Mouse (Mus musculus) midbrain, embryonic 14.5 days (tissue): ENCODE results near the gene Nmrk1. TPM values are rescaled to one million over a fixed set of nuclear protein-coding genes. Genes with fewer than 3 reads are reported as not detected.

Experiments used
- ATAC-seq: fragments of 200-750 bp; cut with Nextera tagmentation; 2 replicates; pipeline ENCODE4 v1.8.0; 2017; ENCODE audit warnings: moderate number of reproducible peaks, moderate library complexity; ENCODE audit not compliant: low FRiP score, low TSS enrichment
- DNase-seq: peaks from one replicate; pipeline ENCODE4 v3.0.0-alpha.2; 2015
- H3K27ac ChIP-seq: fragments of 300-500 bp; sonication (generic); replicated peaks from 2 replicates; pipeline ENCODE4 v1.5.1; 2014; ENCODE audit warnings: mild to moderate bottlenecking, low read depth, low read length, moderate library complexity
- H3K27me3 ChIP-seq: fragments of 300-500 bp; sonication (generic); 2 replicates; pipeline ENCODE4 v1.6.1; 2014; ENCODE audit warnings: low read length, control low read depth, mixed read lengths; ENCODE audit not compliant: control insufficient read depth, insufficient read depth
- H3K36me3 ChIP-seq: fragments of 300-500 bp; sonication (generic); 2 replicates; pipeline ENCODE4 v1.6.1; 2014; ENCODE audit warnings: low read length, control low read depth; ENCODE audit not compliant: control insufficient read depth, insufficient read depth
- H3K4me1 ChIP-seq: fragments of 300-500 bp; sonication (generic); 2 replicates; pipeline ENCODE4 v1.6.1; 2014; ENCODE audit warnings: mild to moderate bottlenecking, antibody characterized with exemption, low read length, control low read depth; ENCODE audit not compliant: control insufficient read depth, insufficient read depth
- H3K4me2 ChIP-seq: fragments of 300-500 bp; sonication (generic); 2 replicates; pipeline ENCODE4 v1.6.1; 2014; ENCODE audit warnings: mild to moderate bottlenecking, low read length, moderate library complexity
- H3K4me3 ChIP-seq: fragments of 300-500 bp; sonication (generic); replicated peaks from 2 replicates; pipeline ENCODE4 v1.5.1; 2014; ENCODE audit warnings: low read depth, low read length
- H3K9ac ChIP-seq: fragments of 300-500 bp; sonication (generic); replicated peaks from 2 replicates; pipeline ENCODE4 v1.6.1; 2014; ENCODE audit warnings: mild to moderate bottlenecking, low read length, moderate library complexity
- H3K9me3 ChIP-seq: fragments of 300-500 bp; sonication (generic); 2 replicates; pipeline ENCODE4 v1.6.1; 2016; ENCODE audit warnings: low read length, control low read depth, mixed read lengths; ENCODE audit not compliant: control insufficient read depth
- WGBS: fragments of 180-500 bp; shearing (Covaris S2); extraction: QIAGEN DNeasy Blood & Tissue Kit; methylation state at CpG from one replicate; pipeline ENCODE4 v1.1.7; 2014; 5-methylcytosine and 5-hydroxymethylcytosine counted together
- polyA plus RNA-seq: library from polyadenylated mRNA; unstranded; fragments of >200 nt; fragmentation: Nextera tagmentation; extraction: Ambion mirVana; gene quantifications from 2 replicates; pipeline ENCODE4 v1.2.1, GENCODE M21; 2014

Nmrk1 gene
- polyA plus RNA-seq, 1 experiment from 2014 or later: 4.8 TPM

DNA sequence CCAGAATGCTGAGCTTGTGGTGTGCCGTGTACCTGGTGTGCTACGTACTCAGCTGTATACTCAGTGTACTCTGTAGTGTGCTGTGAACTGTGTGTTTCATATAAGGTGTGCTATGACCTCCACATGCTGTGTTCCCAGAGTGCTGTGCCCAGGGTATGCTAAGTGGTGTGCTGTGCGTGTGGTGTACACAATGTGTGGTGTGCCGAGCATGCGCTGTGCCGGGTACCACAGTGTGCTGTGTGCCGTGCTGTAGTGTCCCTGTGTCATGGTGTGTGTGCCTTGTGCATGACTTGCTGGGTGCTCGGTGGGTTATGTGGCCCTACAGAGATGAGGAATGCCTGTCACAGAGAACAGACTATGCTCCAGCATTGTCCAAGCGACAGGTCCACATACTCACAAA, 31.1 kb upstream of the Nmrk1 start:
- ATAC-seq (no peak), DNase-seq (no peak)
- no peak overlapping the region for H3K4me3 ChIP-seq
- WGBS: 94% methylated on average over 9 of the region's 9 CpGs
- no peaks in the 10 kb centered on the region for H3K9me3 ChIP-seq
- no peaks in the 10 kb centered on the region for H3K27me3 ChIP-seq
- H3K36me3 ChIP-seq: no peaks in the 10 kb centered on the region
- H3K9ac ChIP-seq: no peak overlapping the region
- H3K4me1 ChIP-seq: no peaks in the 10 kb centered on the region
- H3K27ac ChIP-seq: no peak overlapping the region
- H3K4me2 ChIP-seq: no peak overlapping the region

DNA sequence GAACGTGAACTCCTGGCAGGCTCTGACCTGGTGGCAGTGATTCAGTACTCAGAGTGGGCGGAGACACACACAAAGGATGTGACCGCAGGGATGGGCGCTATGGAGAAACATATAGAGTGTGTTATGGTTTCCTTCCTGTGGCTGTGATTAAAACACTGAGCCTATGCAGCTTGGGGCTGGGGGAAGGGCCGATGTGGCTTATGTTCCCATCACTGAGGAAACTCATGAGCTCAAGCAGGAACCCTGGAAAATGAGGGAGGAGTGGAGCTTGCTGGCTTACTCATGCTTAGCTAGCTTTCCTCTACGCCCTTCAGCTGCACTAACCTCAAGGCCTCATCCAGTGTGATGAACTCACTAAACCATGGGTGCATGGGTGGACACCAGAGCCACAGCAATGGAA, 28.7 kb upstream of the Nmrk1 start:
- Histone ChIP-seq H3K9ac (no peak overlapping the region), H3K4me1 (no peaks in the 10 kb centered on the region), H3K4me3 (no peak overlapping the region), H3K4me2 (no peak overlapping the region), H3K9me3 (no peaks in the 10 kb centered on the region), H3K27me3 (no peaks in the 10 kb centered on the region), H3K27ac (no peak overlapping the region), H3K36me3 (no peaks in the 10 kb centered on the region)
- WGBS: 84% methylated on average over 6 of the region's 6 CpGs
- ATAC-seq (no peak), DNase-seq (no peak)

DNA sequence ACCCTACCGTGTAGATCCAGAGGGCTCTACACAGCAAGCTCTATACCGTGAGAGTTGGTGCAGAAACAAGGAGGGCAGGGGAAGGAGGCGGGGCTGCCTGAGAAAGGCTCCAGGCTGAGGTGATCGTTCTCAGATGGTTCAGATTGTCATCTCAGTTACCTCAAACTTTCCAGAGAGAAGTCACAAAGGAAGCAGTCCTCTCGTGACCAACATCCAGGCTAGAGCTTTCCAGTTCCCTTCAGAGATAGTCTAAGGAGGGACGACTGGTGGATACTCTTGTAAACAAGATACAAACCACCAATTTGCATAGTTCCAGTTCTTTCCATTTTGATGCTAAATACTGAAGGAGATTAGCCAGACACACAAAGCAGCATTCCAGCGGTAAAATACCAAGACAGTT, 23.8 kb upstream of the Nmrk1 start:
- ATAC-seq: no peak
- no peak for DNase-seq
- Histone ChIP-seq H3K9me3 (no peaks in the 10 kb centered on the region), H3K36me3 (no peaks in the 10 kb centered on the region), H3K27me3 (no peaks in the 10 kb centered on the region), H3K4me2 (no peak overlapping the region), H3K9ac (no peak overlapping the region), H3K27ac (no peak overlapping the region), H3K4me1 (no peaks in the 10 kb centered on the region), H3K4me3 (no peak overlapping the region)
- WGBS: 38% methylated on average over 7 of the region's 7 CpGs

DNA sequence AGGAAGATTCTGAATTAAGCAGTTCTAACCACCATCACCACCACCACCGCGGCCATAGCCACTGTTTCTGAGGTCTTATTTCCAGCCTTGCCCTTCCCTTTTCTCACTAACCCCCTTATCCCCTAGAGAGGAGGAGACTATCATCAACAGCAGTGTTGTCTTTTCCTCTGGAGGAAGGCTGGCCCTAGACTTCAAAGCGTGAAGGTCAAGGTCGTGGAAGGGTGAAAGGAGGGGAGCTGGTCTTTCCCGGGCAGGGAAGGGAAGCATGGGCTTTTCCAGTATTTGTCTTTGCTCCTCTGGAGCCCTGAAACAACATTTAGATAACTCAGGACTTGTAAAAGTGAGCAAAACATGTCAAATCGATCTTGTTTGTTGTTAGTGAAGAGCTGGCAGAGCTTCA, 22.8 kb upstream of the Nmrk1 start:
- WGBS: 82% methylated on average over 6 of the region's 6 CpGs
- Histone ChIP-seq H3K9me3 (no peaks in the 10 kb centered on the region), H3K4me2 (no peak overlapping the region), H3K27me3 (no peaks in the 10 kb centered on the region), H3K27ac (no peak overlapping the region), H3K9ac (no peak overlapping the region), H3K36me3 (no peaks in the 10 kb centered on the region), H3K4me3 (no peak overlapping the region), H3K4me1 (no peaks in the 10 kb centered on the region)
- DNase-seq: no peak
- ATAC-seq: no peak

DNA sequence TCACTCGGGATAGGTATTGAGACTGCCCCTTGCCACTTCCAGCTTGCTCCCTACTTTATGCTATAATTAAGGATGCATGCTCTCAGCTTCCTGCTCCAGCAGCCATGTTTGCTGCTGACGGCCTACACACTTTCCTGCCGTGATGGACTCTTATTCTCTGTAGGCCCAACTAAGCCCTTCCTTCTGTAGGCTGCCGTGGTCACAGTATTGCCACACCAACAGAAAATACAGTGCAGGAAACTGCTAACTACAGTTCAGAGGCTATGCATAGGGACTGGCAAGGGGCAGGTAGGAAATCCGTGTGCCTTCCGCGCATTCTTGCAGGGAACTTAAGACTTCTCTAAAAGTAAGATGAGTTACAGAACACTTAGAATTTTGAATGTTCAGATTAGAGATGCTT, 17.4 kb upstream of the Nmrk1 start:
- ATAC-seq: no peak
- Histone ChIP-seq H3K27ac (no peak overlapping the region), H3K4me1 (no peaks in the 10 kb centered on the region), H3K9me3 (no peaks in the 10 kb centered on the region), H3K4me2 (no peak overlapping the region), H3K36me3 (no peaks in the 10 kb centered on the region), H3K27me3 (no peaks in the 10 kb centered on the region), H3K9ac (no peak overlapping the region), H3K4me3 (no peak overlapping the region)
- 86% methylated on average over 7 of the region's 7 CpGs for WGBS
- no peak for DNase-seq

DNA sequence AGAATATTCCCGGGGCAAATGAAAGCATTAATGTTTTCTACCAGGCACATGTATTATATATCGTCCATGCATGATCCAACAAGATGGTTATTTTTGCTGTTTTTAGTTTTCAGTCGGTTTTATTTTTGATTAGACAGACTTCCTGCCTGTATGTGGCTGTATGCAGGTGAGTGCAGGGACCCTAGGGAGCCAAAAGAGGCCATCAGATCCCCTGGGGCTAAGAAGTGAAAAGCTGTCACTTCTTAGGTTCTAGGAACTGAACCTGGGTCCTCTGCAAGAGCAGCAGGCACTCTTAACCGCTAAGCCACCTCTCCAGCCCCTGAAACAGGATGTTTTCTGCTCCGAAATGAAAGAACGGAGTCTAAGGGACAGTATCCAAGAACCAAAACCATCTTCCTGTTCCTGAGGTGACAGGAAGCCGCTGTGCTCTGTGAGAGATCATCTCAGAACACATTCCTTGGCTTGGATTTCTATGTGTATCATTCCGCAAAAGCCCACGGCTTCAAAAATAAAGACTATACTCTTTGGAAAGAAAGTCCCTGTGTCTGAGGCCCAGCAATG, 16.0 kb upstream of the Nmrk1 start:
- Histone ChIP-seq H3K9me3 (no peaks in the 10 kb centered on the region), H3K27me3 (no peaks in the 10 kb centered on the region), H3K36me3 (no peaks in the 10 kb centered on the region), H3K4me2 (no peak overlapping the region), H3K9ac (no peak overlapping the region), H3K27ac (no peak overlapping the region), H3K4me1 (no peaks in the 10 kb centered on the region), H3K4me3 (no peak overlapping the region)
- DNase-seq (no peak), ATAC-seq (no peak)
- 80% methylated on average over 9 of the region's 9 CpGs for WGBS

DNA sequence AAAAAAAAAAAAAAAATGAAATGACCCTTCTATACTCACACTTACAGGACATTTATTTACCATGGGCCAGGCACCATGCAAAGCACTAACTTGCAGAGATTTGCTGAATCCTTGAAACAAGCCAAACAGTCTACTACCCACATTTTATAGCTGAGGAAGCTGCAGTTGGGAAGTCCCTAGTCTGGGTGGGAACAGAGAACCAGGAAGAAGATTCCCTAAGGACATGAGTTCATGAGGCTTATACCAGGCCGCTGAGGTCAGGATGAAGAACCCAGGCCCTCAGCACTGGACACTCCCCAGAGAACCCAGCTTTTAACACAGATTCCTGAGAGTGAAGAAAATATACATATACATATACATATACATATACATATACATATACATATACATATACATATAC, 14.2 kb upstream of the Nmrk1 start:
- Histone ChIP-seq H3K9me3 (no peaks in the 10 kb centered on the region), H3K27me3 (no peaks in the 10 kb centered on the region), H3K4me1 (no peaks in the 10 kb centered on the region), H3K4me2 (no peak overlapping the region), H3K27ac (no peak overlapping the region), H3K9ac (no peak overlapping the region), H3K4me3 (no peak overlapping the region), H3K36me3 (no peaks in the 10 kb centered on the region)
- ATAC-seq (no peak), DNase-seq (no peak)
- WGBS: 92% methylated on average over 1 of the region's 1 CpGs

DNA sequence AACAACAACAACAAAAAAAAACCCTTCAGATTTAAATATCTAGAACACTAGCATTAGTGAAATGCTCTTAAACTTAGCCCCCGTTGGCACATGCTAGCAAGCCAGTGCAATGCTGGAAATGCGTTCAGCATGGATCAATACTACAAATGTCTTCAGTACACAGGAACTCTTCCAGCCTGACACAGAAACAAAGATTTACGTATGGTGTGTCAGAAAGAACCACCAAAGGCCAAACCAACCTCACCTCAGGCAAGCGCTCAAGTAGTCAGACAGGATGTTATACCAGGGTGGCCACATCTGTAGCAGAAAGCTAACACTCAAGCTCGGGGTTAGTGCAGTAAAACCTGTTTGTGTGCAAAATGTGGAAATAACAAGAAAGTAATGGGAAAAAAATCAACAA, 12.7 kb upstream of the Nmrk1 start:
- Histone ChIP-seq H3K9ac (no peak overlapping the region), H3K9me3 (no peaks in the 10 kb centered on the region), H3K36me3 (no peaks in the 10 kb centered on the region), H3K27me3 (no peaks in the 10 kb centered on the region), H3K4me2 (no peak overlapping the region), H3K27ac (no peak overlapping the region), H3K4me3 (no peak overlapping the region), H3K4me1 (no peaks in the 10 kb centered on the region)
- ATAC-seq: no peak
- 86% methylated on average over 5 of the region's 5 CpGs for WGBS
- DNase-seq: no peak

DNA sequence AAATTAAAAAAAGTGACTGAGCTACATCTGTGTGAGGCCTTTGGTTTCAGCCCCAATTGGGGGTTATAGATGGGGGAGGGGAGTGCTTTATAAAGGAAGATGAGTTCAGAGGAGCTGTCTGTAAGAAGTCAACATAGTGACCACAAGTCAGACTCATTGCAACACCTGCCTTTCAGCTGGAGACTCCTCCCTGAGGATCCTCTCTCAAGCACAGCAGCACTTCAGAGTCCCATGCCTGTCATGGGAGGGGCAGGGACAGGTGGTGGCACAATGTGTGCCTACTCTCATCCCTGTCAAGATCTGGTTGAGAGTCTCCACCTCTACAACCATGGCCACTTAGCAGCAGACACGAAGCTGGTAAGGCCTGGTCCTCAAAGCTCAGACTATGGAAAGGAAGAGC, 12.1 kb upstream of the Nmrk1 start:
- H3K27ac ChIP-seq: no peak overlapping the region
- H3K36me3 ChIP-seq: no peaks in the 10 kb centered on the region
- H3K4me2 ChIP-seq: no peak overlapping the region
- H3K9ac ChIP-seq: no peak overlapping the region
- no peak for ATAC-seq
- 78% methylated on average over 1 of the region's 1 CpGs for WGBS
- no peaks in the 10 kb centered on the region for H3K9me3 ChIP-seq
- no peak overlapping the region for H3K4me3 ChIP-seq
- no peaks in the 10 kb centered on the region for H3K27me3 ChIP-seq
- no peaks in the 10 kb centered on the region for H3K4me1 ChIP-seq
- DNase-seq: no peak
